Mouse (Mus musculus) thymus, adult 2 months (tissue): ENCODE results near the gene Lsm2. TPM values are rescaled to one million over a fixed set of nuclear protein-coding genes. Genes with fewer than 3 reads are reported as not detected.

Experiments used
- DNase-seq: peaks from one replicate; pipeline ENCODE4 v3.0.0; 2021
- H3K27ac ChIP-seq: fragments of 200-500 bp; 2 replicates; pipeline ENCODE4 v1.5.1; 2012; ENCODE audit warnings: low read length, control low read depth; ENCODE audit not compliant: control insufficient read depth, insufficient read depth
- H3K27me3 ChIP-seq: fragments of 200-500 bp; 2 replicates; pipeline ENCODE4 v1.6.1; 2012; ENCODE audit warnings: mild to moderate bottlenecking, low read length, moderate library complexity, mixed read lengths; ENCODE audit not compliant: control insufficient read depth, insufficient read depth
- H3K36me3 ChIP-seq: fragments of 200-500 bp; 2 replicates; pipeline ENCODE4 v1.6.1; 2012; ENCODE audit warnings: mild to moderate bottlenecking, low read length, moderate library complexity; ENCODE audit not compliant: control insufficient read depth, insufficient read depth
- H3K4me1 ChIP-seq: fragments of 200-500 bp; replicated peaks from 2 replicates; pipeline ENCODE4 v1.6.1; 2012; ENCODE audit warnings: low read length; ENCODE audit not compliant: control insufficient read depth, insufficient read depth
- H3K4me3 ChIP-seq: fragments of 200-500 bp; 2 replicates; pipeline ENCODE4 v1.5.1; 2012; ENCODE audit warnings: mild to moderate bottlenecking, low read length, control low read depth, moderate library complexity; ENCODE audit not compliant: control insufficient read depth, insufficient read depth
- CTCF ChIP-seq: fragments of 200-500 bp; IDR thresholded peaks from 2 replicates; pipeline ENCODE4 v1.5.1; 2012; ENCODE audit warnings: mild to moderate bottlenecking, control low read depth, low read length, moderate library complexity, borderline replicate concordance; ENCODE audit not compliant: control insufficient read depth, poor library complexity, insufficient read depth; ENCODE audit errors: extremely low read depth
- POLR2A ChIP-seq: fragments of 200-500 bp; IDR thresholded peaks from 2 replicates; pipeline ENCODE4 v1.6.1; 2012; ENCODE audit warnings: mild to moderate bottlenecking, low read length, control low read depth, moderate library complexity; ENCODE audit not compliant: control insufficient read depth, poor library complexity, insufficient read depth; ENCODE audit errors: extremely low read depth
- WGBS: fragments of 180-500 bp; shearing (Covaris S2); methylation state at CpG from one replicate; pipeline ENCODE4 v1.1.7; 2018; 5-methylcytosine and 5-hydroxymethylcytosine counted together
- polyA plus RNA-seq: library from polyadenylated mRNA; depleted of rRNA; stranded (reverse); fragments of >200 nt; gene quantifications from 2 replicates; pipeline ENCODE4 v1.2.3, GENCODE M21; 2012

The Lsm2 gene
- polyA plus RNA-seq, 1 experiment = 207 TPM

GRCm38 (mm10) chr17:35024261-35024660 is 42.6 kb downstream of the Lsm2 start:
- no peaks in the 10 kb centered on the region for H3K36me3 ChIP-seq
- 73% methylated on average over 13 of the region's 13 CpGs for WGBS
- H3K4me1 ChIP-seq = peaks cover 28% of the 10 kb centered on the region
- DNase-seq = no peak
- TF ChIP-seq POLR2A = no peak
- TF ChIP-seq CTCF = no peak
- H3K27me3 ChIP-seq = no peaks in the 10 kb centered on the region
- no peak overlapping the region for H3K4me3 ChIP-seq
- no peak overlapping the region for H3K27ac ChIP-seq

GRCm38 (mm10) chr17:35024691-35025488 is 43.2 kb downstream of the Lsm2 start:
- TF ChIP-seq POLR2A = no peak
- TF ChIP-seq CTCF = no peak
- 46% methylated on average over 10 of the region's 10 CpGs for WGBS
- peaks cover 34% of the 10 kb centered on the region for H3K4me1 ChIP-seq
- H3K27me3 ChIP-seq = no peaks in the 10 kb centered on the region
- no peak for DNase-seq
- H3K27ac ChIP-seq = no peak overlapping the region
- H3K36me3 ChIP-seq = no peaks in the 10 kb centered on the region
- H3K4me3 ChIP-seq = no peak overlapping the region

GRCm38 (mm10) chr17:35026206-35026605 is 44.5 kb downstream of the Lsm2 start:
- Histone ChIP-seq H3K4me3 (no peak overlapping the region), H3K27me3 (no peaks in the 10 kb centered on the region), H3K36me3 (no peaks in the 10 kb centered on the region), H3K27ac (no peak overlapping the region), H3K4me1 (peaks cover 42% of the 10 kb centered on the region)
- WGBS = 99% methylated on average over 5 of the region's 5 CpGs
- no peak for DNase-seq
- TF ChIP-seq CTCF (no peak), POLR2A (no peak)

- H3K4me1 ChIP-seq = peaks cover 38% of the 10 kb centered on the region
- no peak within 1 kb of the TSS for H3K27ac ChIP-seq
- no peak for DNase-seq
- TF ChIP-seq CTCF (no peak), POLR2A (no peak)
- 35% methylated on average over 13 of the region's 13 CpGs for WGBS
- H3K36me3 ChIP-seq = no peaks in the 10 kb centered on the region
- no peak within 1 kb of the TSS for H3K4me3 ChIP-seq
- H3K27me3 ChIP-seq = no peaks in the 10 kb centered on the region
Observed at GRCm38 (mm10) chr17:35027277-35028068, 45.8 kb downstream of the Lsm2 start, which contains the start of gene Sapcd1. Gene Sapcd1 (minus strand): TSS chr17:35028016.

GRCm38 (mm10) chr17:35028315-35028714 is 46.7 kb downstream of the Lsm2 start:
- WGBS = 48% methylated on average over 2 of the region's 2 CpGs
- H3K27ac ChIP-seq = no peak overlapping the region
- no peak overlapping the region for H3K4me3 ChIP-seq
- no peak for TF ChIP-seq CTCF
- no peak for TF ChIP-seq POLR2A
- peaks cover 38% of the 10 kb centered on the region for H3K4me1 ChIP-seq
- H3K27me3 ChIP-seq = no peaks in the 10 kb centered on the region
- H3K36me3 ChIP-seq = no peaks in the 10 kb centered on the region
- no peak for DNase-seq

- WGBS = 15% methylated on average over 19 of the region's 19 CpGs
- TF ChIP-seq CTCF (peak; percentile 49; the same call in 1 of the 2 replicates), POLR2A (no peak)
- peak overlapping the region; percentile 10 for H3K4me3 ChIP-seq
- H3K4me1 ChIP-seq = peaks cover 39% of the 10 kb centered on the region
- DNase-seq = peak; percentile 38
- H3K27me3 ChIP-seq = no peaks in the 10 kb centered on the region
- H3K27ac ChIP-seq = peak overlapping the region; percentile 6; the same call in 1 of the 2 replicates
- no peaks in the 10 kb centered on the region for H3K36me3 ChIP-seq
Observed at GRCm38 (mm10) chr17:35029691-35030532, 48.2 kb downstream of the Lsm2 start.
